Comparison of ENCODE assay signal across 8 mouse cellular contexts in genomic region chr13:21881878-21882669, GRCm38 (mm10). TPM values are rescaled to one million over a fixed set of nuclear protein-coding genes. Genes with fewer than 3 reads are reported as not detected.
A peak's percentile ranks its signal among the peaks of the same experiment; 100 is the strongest.
DNase-seq lines count a peak whose midpoint lies in the region; ATAC-seq and TF ChIP-seq lines count a peak whose summit lies in the region.

No protein-coding gene starts in this region.

- H3K9ac ChIP-seq in ES-Bruce4 (ENCODE audit: low read depth, poor library complexity, severe bottlenecking): peak overlapping the region; percentile 94
- no peak overlapping the region for H3K9ac ChIP-seq in heart, embryonic 15.5 days

- no peaks in the 10 kb centered on the region for H3K36me3 ChIP-seq in ES-Bruce4 (ENCODE audit: control insufficient read depth, insufficient read depth, low read length, poor library complexity, severe bottlenecking)
- no peaks in the 10 kb centered on the region for H3K36me3 ChIP-seq in heart, embryonic 15.5 days
- no peaks in the 10 kb centered on the region for H3K36me3 ChIP-seq in megakaryocyte, embryonic 14.5 days (replicated peaks; ENCODE audit: low read length)

- H3K9me3 ChIP-seq in ES-Bruce4 (replicated peaks; ENCODE audit: control insufficient read depth, insufficient read depth, low read length, poor library complexity, severe bottlenecking): no peaks in the 10 kb centered on the region
- no peaks in the 10 kb centered on the region for H3K9me3 ChIP-seq in heart, embryonic 15.5 days (replicated peaks)
- no peaks in the 10 kb centered on the region for H3K9me3 ChIP-seq in megakaryocyte, embryonic 14.5 days

- TF ChIP-seq EP300 in ES-Bruce4 (IDR thresholded peaks at IDR 0.05; ENCODE audit: insufficient read depth, low read depth, low read length): no peak

- TF ChIP-seq CTCF in ES-Bruce4 (IDR thresholded peaks at IDR 0.05; ENCODE audit: low read depth, low read length): no peak
- TF ChIP-seq CTCF in layer of hippocampus, adult 2 months (conservative IDR thresholded peaks at IDR 0.05): no peak

- peak overlapping the region; percentile 62 for H3K27ac ChIP-seq in ES-Bruce4 (ENCODE audit: insufficient read depth, low read length)
- H3K27ac ChIP-seq in heart, embryonic 15.5 days: no peak overlapping the region
- H3K27ac ChIP-seq in layer of hippocampus, adult 2 months: no peak overlapping the region

- H3K4me1 ChIP-seq in ES-Bruce4 (ENCODE audit: control insufficient read depth, insufficient read depth, low read length): no peaks in the 10 kb centered on the region
- 0 out of 2 replicates have a peak, but pooled peaks cover 2% of the 10 kb centered on the region for H3K4me1 ChIP-seq in heart, embryonic 15.5 days (replicated peaks)
- peaks cover 15% of the 10 kb centered on the region for H3K4me1 ChIP-seq in megakaryocyte, embryonic 14.5 days

- H3K27me3 ChIP-seq in ES-Bruce4 (ENCODE audit: control insufficient read depth, insufficient read depth, low read length, poor library complexity, severe bottlenecking): no peaks in the 10 kb centered on the region
- no peaks in the 10 kb centered on the region for H3K27me3 ChIP-seq in heart, embryonic 15.5 days
- peaks cover 1% of the 10 kb centered on the region for H3K27me3 ChIP-seq in megakaryocyte, embryonic 14.5 days (replicated peaks)

- peak overlapping the region; percentile 58 for H3K4me2 ChIP-seq in heart, embryonic 15.5 days

- no peak for TF ChIP-seq POLR2A in ES-Bruce4 (IDR thresholded peaks at IDR 0.05; ENCODE audit: insufficient read depth, low read length)

- H3K4me3 ChIP-seq in ES-Bruce4 (ENCODE audit: low read depth, low read length): peak overlapping the region; percentile 98
- H3K4me3 ChIP-seq in heart, embryonic 15.5 days: peak overlapping the region; percentile 50
- peak overlapping the region; percentile 58 for H3K4me3 ChIP-seq in layer of hippocampus, adult 2 months
- peak overlapping the region; percentile 90 for H3K4me3 ChIP-seq in megakaryocyte, embryonic 14.5 days (replicated peaks)

- peak; percentile 85 for DNase-seq in A20 (ENCODE audit: low read depth, low spot score)
- peak; percentile 89 for DNase-seq in embryo, embryonic 10.5 days (ENCODE audit: low spot score)
- peak; percentile 44 to 52 for DNase-seq in layer of hippocampus, adult 2 months (ENCODE audit: low spot score in 2 of 2)
- peak; percentile 39 to 69 for DNase-seq in spleen, postnatal 4 days (ENCODE audit: low spot score in 2 of 2)
- no peak for DNase-seq in cerebellum, adult 9-10 months

- no peak for ATAC-seq in heart, embryonic 15.5 days (replicated peaks; ENCODE audit: insufficient number of reproducible peaks, insufficient read depth, low FRiP score, low read depth)

- 4% methylated on average over 27 of the region's 27 CpGs for WGBS in heart, embryonic 15.5 days

RNA-seq across cellular contexts. Expression of gene Hist1h2br, which starts 48.5 kb away (rescaled TPM):
- polyA plus RNA-seq in ES-Bruce4 (2011; ENCODE audit: insufficient read depth, insufficient read length, low read depth, missing spikeins): 18.1 and 27.4 TPM in 2 replicates
- polyA plus RNA-seq in heart, embryonic 15.5 days (2015; fragmentation: Nextera tagmentation; extraction: Ambion mirVana): 7.8 TPM in 2 replicates
- total RNA-seq in layer of hippocampus, adult 2 months (2021): 10 to 100 TPM; 38.6 to 42.0 TPM
- 74.1 and 174 TPM in 2 replicates for polyA plus RNA-seq in megakaryocyte, embryonic 14.5 days (2012; ENCODE audit: insufficient read depth, low replicate concordance)

RNA-seq across cellular contexts. Expression of gene Hist1h2ap, which starts 48.8 kb away (rescaled TPM):
- 47.5 and 51.1 TPM in 2 replicates for polyA plus RNA-seq in ES-Bruce4 (2011; ENCODE audit: insufficient read depth, insufficient read length, low read depth, missing spikeins)
- polyA plus RNA-seq in heart, embryonic 15.5 days (2015; fragmentation: Nextera tagmentation; extraction: Ambion mirVana): 1,372 and 1,424 TPM in 2 replicates
- 10 to 100 TPM; 11.3 to 15.9 TPM for total RNA-seq in layer of hippocampus, adult 2 months (2021)
- 10,971 and 11,665 TPM in 2 replicates for polyA plus RNA-seq in megakaryocyte, embryonic 14.5 days (2012; ENCODE audit: insufficient read depth, low replicate concordance)

RNA-seq across cellular contexts. Expression of gene Hist1h4n, which starts 50.1 kb away (rescaled TPM):
- 16.5 and 26.2 TPM in 2 replicates for polyA plus RNA-seq in ES-Bruce4 (2011; ENCODE audit: insufficient read depth, insufficient read length, low read depth, missing spikeins)
- polyA plus RNA-seq in heart, embryonic 15.5 days (2015; fragmentation: Nextera tagmentation; extraction: Ambion mirVana): 6.2 and 11.6 TPM in 2 replicates
- 10 to 100 TPM; 26.5 to 46.4 TPM for total RNA-seq in layer of hippocampus, adult 2 months (2021)
- 88.8 and 245 TPM in 2 replicates for polyA plus RNA-seq in megakaryocyte, embryonic 14.5 days (2012; ENCODE audit: insufficient read depth, low replicate concordance)

Comparison
In these comparisons a context has a peak if more than half of its experiments do, and no peak if none do; other contexts are left out.
1. RNA of gene Hist1h2ap, which starts 48.8 kb away (polyA plus RNA-seq): 10,971 to 11,665 TPM in megakaryocyte, embryonic 14.5 days and 1,372 to 1,424 TPM in heart, embryonic 15.5 days; 47.5 to 51.1 TPM in ES-Bruce4; every median in the first group is over 10 times any median in the second.
2. Peak in every context shown above with its lines, with median percentiles within 50 percentile points of each other: H3K4me3 ChIP-seq.